Mouse (Mus musculus) monocyte, adult 2 months (primary cell): ENCODE measurements around the gene Ms4a3.

Experiments used
- DNase-seq, 2 experiments: peaks; one replicate each; pipeline ENCODE4 v3.0.0; 2022; ENCODE audit warnings: low spot score in 2 of 2, low read depth in 1 of 2

The Ms4a3 gene

DNA sequence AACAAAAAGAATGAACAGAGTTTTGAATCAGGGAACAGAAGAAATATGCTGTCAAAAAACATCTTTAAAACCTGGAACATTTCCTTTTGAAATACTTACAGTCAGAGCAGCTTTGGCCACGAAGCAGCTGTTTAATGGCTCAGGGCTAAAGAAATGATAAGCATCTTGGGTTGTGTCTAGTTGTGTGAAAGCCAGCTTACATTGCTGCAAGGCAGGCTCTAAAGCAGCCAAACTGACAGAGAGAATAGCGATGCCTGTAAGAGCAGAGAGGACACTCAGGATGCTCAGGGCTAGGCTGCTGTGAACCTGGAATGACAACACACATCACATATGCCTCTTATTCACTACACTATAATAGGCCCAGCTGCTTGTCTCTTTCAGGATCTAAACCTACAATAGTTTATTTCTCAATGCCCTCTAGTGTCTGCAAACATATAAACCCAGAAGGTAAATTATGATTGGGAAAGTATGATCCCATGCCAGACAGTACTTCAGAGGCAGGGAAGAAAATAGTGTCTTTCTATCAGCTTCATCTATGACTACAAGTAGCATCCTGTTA lies 50.7 kb downstream of the Ms4a3 start:
- DNase-seq, result no peak

DNA sequence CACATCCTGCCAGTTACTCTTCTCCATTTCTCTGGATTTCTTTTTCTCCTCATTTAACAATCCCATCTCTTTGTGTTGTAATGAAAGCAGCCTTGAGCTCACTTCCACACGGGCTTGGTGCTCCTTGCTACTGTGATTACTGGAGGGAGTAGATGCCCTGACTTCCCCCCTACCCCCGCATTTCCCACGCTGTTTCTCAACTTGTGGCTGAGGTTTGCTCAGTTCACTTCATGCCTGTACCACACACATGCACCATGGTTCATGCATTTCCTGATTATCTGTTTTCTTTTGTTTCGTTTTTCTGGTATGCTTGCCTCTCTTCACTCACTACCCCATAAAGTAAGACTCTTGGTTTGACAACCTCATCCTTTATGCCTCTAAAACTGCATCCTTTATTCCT lies 51.4 kb downstream of the Ms4a3 start:
- peak in 1 of 2 experiments; percentile 59 for DNase-seq
